Mouse (Mus musculus): ENCODE measurements around the gene Cox8b. TPM values are rescaled to one million over a fixed set of nuclear protein-coding genes. Genes with fewer than 3 reads are reported as not detected.
A peak's percentile ranks its signal among the peaks of the same experiment; 100 is the strongest.

Cox8b gene
- total RNA-seq (2021) = 1,000 to 10,000 TPM; 2,576 to 2,619 TPM

DNA sequence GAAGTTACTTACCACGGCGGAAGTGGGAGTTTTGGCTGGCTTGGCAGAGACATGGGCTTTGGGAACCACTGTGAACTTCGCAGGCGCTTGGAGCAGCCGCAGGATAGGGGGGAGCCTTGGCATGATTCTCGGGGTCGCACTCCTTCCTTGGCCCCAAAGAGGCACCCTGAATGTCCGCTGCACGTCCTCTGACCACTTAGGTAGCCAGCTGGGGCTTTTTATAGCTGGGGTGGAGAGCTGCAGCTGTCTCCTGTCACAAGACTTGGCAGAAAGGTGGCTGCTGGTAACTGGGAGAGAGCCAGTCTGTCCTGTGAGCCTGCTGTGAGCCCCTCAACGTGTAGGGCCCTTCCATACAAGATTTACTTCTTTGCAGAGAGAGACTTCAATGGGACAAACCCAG is at the start of gene Cox8b:
Gene Cox8b (minus strand): TSS at position 227 of the 400 bp plus-strand sequence.
- intact Hi-C loops (cut with DNase I) = no loop called here
- no peak for DNase-seq (ENCODE audit: low spot score)

DNA sequence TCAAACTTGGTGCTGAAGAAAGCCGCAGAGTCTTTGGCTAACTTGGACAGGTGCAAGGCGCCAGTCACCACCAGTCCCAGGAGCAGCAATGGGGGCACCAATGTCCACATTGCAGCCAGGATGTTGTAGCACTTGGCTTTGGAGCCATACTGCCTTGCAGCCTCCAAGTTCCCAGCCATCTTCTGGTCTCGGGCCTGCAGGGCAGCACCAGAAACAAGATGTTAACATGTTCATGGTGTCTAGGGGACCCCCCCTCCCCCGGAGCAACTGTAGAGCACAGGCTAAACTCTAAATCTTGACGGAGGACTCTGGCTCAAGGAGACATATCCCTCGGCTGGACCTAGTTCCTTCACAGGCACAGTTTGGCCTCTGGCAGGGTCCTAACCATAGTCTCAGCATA is 49.0 kb upstream of the Cox8b start:
- intact Hi-C loops (cut with DNase I) = no loop called here
- no peak for DNase-seq (ENCODE audit: low spot score)

DNA sequence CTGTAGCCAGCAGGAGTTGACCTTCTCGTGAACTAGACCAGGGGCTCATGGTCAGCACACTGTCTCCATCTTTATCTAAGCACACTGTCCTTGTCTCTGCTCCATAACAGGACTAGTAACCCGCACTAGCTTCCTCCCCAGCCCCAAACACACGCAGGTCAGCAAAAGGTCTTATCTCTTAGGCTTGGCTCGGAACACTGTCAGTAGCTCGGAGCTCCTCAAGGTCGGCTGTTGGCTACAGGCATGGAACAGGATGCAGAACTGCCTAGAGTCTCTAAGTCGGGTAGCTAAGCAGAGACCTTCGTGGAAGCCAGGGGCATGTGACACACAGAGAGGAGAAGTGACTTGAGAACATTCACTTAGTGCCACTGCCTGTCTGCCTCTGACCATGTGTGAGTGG is 47.9 kb upstream of the Cox8b start:
- DNase-seq (ENCODE audit: low spot score) = no peak
- intact Hi-C loops (cut with DNase I) = no loop called here

DNA sequence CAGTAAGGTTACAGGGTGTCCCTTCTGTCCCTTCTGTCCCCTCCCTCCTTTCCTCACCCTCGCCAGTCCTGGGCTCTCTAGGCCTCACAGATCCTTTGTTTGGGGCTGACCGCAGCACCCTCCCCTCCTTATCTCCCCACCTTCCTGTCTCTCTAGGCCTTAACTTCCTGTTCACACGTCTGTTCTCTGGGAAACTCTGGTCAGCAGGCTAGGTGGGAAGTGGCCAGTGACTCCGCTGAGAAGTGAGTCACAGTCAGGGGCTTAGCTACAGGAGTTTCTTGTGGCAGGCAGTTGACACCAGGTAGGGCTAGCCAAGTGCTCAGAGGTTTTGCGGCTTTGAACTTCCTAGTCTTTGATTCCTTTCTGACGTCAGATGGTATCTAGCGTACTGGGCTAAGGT is 46.7 kb upstream of the Cox8b start:
- DNase-seq (ENCODE audit: low spot score) = no peak
- intact Hi-C loops (cut with DNase I) = no loop called here

DNA sequence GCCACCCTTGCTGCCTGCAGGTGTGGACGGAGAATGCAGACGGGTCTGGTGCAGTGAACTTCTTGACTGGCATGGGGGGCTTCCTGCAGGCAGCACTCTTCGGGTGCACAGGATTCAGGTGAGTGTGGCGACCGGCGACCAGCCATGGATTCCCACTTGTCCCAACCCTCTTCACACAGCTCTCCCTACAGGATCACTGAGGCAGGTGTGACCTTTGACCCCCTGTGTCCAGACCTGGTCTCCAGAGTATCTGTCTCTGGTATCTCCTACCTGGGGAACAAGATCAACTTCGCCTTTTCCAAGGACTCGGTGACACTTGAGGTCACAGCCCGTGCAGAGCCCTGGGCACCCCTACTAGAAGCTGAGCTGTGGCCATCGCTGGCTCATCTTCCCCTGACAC is 46.1 kb upstream of the Cox8b start:
- no peak for DNase-seq (ENCODE audit: low spot score)

DNA sequence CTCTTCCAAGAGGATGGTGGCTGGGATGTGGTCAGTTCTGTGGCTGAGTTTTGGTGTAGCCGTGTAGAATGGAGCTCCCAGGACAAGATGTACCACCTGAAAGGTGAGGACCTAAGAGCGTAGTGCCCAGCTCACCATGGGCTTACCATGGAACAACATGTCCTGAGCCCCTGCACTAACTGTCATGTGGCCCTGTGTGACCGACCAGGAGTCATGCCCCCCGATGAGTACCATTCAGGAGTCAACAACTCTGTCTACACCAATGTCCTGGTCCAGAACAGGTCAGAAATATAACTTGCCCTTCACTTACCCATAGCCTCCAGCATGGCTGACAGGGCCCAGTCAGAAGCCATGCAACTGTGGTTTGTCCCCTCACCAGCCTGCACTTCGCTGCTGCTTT is 45.0 kb upstream of the Cox8b start:
- no peak for DNase-seq (ENCODE audit: low spot score)
- intact Hi-C loops (cut with DNase I) = no loop called here

More for the DNA sequence above, 46.1 kb upstream of the Cox8b start:
- intact Hi-C loops (cut with DNase I) = no loop called here

DNA sequence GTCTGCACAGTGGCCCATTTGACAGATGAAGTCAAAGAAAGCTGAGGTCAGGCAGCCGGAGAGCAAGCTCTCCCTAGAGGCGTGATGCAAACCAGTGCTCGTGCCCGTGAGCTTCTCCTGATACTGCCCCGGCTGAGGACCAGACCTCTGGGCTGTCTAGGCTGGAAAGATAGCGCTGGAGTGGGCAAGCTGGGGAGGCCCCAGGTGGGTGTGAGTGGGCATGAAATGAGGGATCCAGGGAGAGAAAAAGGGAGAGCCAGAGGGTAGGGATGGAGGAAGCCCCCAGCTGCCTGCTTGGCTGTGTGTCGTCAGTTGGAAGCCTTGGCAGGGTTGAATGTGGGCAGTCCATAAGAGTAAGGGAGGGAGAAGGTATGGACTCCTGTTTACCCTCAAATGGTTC is 44.0 kb upstream of the Cox8b start:
- no peak for DNase-seq (ENCODE audit: low spot score)
- intact Hi-C loops (cut with DNase I) = no loop called here

DNA sequence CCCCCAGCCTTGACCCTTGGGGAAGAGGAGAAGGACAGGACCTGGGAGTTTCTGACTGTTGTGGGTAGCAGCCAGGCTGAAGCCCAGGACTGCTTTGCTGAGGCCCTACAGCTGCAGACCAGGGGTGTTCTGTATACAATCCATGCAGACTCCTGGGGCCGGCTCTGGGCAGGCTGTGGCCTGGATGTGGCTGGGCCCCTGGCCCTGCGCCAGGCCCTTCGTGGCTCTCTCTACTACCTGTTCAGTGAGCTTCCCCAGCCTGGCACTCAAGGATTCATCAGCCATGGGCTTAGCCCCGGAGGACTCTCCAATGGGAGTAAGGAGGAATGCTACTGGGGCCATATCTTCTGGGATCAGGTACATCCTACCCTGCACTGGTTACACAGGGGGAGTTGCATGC is 43.1 kb upstream of the Cox8b start:
- DNase-seq (ENCODE audit: low spot score) = no peak
- intact Hi-C loops (cut with DNase I) = no loop called here

DNA sequence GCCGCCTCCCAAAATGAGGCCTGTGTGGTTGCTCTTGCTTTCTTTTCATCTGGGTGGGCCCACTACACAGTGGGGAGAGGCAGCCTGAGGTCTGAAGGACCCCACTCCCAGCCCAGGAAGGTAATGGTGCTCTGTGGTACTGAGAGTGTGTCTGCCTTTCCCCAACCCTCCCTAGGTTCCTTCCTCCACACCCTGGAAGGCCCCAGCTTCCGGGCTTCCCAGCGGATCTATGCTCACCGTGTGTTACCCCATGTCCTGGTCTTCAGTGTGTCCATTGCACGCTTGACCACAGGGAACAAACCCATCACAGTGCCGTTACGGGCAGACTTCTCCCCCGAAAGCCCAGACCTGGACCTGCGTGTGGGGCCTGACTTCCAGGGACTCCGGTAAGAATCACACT is 42.6 kb upstream of the Cox8b start:
- intact Hi-C loops (cut with DNase I) = no loop called here
- DNase-seq (ENCODE audit: low spot score) = no peak

DNA sequence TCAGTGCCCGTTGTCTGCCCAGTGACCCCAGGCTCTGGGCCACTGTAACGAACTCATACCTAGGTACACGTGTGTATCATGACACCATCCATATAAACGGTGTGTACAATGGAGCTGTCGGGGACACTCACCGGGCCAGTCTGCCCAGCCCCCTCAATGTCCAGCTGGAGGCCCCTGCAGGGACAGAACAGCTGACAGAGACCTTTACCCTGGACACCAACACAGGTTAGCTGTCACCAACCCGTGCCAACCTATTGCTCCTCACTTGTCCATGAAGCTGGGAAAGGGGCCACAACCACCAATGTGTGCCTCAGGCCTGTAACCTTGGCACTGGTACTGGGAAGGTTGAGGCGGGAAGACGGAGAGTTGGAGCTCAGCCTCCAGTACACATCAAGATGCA is 42.1 kb upstream of the Cox8b start:
- DNase-seq (ENCODE audit: low spot score) = no peak
- intact Hi-C loops (cut with DNase I) = no loop called here

DNA sequence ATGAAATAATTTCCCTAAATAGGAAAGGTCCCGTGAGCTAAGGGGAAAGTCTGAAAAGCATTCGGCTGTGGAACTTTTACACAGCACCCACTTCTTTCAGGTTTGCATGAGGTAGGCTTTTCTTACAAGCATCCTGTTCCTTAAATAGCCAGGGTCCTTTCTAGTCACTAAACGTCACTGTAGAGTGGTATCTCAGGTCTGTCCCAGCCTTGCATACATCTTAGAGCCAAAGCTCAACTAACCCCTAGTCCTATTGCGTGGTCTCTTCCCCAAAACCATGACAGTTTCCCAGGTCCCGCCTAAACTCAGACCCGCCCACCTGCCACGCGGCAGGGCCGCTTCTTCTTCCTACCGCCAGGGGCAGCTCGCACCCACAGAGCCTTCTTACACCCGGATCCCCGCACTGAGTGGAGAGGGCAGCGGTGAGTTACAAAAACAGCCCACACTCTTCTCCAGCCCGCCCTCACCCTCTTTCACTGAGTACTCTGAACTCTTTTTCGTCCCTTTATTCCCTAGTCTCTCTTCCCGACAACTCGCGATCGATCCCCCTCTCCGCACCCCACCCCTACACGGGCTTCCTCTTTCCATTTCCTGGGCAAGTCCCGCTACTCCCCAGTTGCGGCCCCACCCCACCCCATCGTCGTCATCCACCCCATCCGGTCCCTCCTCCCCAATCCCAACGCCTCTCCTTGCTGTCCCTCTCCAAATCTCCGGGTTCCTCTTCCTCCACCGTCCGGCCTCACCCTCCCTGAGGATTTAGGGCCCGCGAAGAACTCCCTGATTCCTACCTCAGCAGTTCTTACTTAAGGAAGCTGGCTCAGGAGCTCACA is 41.2 kb upstream of the Cox8b start, which contains the start of gene Pgghg:
Gene Pgghg (plus strand): TSS at position 170 of the 830 bp plus-strand sequence.
- intact Hi-C loops (cut with DNase I) = no loop called here
- peak; percentile 88 for DNase-seq (ENCODE audit: low spot score)

DNA sequence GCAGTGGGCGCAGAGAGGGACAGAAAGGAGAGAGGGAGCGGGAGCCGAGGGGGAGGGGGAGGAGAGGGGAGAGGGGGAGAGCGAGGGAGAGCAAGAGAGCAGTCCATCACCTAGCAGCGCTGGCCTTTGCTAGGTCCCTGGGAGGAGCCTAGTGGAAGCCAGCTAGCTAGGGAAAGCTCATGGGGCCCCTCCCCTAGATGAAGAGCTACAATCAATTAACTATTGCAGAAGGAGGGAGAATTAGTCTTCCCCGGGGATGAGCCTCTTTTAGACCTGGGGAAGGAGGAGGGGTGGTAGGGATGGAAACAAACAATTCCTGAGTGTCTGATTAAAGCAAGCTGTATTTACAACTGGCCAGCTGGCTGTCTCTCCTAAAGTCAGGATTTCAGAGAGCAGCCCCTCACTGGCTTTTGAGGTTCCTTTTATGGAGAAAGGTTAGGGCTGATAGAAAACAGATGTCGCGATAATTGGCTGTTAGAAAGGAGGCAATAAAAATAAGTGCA is 39.5 kb upstream of the Cox8b start:
- intact Hi-C loops (cut with DNase I) = no loop called here
- no peak for DNase-seq (ENCODE audit: low spot score)

DNA sequence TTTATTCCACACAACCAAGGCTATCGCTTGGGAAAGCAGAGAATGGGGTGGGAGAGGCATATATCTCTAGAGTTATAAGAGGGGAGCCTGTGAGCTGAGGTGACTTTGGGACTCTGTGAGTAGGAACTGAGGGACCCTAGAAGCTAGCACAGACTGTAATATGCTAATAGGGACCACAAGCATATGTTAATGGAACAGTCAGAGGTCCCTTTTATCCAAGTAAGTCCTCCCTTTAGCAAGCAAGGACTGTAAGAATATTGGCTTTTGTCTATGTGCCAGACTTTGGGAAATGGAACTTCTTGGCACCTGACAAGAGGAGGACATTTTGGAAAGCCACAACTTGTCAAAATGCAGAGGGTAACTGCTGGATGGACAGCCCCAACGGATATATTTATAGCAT is 38.6 kb upstream of the Cox8b start:
- intact Hi-C loops (cut with DNase I) = no loop called here
- no peak for DNase-seq (ENCODE audit: low spot score)

DNA sequence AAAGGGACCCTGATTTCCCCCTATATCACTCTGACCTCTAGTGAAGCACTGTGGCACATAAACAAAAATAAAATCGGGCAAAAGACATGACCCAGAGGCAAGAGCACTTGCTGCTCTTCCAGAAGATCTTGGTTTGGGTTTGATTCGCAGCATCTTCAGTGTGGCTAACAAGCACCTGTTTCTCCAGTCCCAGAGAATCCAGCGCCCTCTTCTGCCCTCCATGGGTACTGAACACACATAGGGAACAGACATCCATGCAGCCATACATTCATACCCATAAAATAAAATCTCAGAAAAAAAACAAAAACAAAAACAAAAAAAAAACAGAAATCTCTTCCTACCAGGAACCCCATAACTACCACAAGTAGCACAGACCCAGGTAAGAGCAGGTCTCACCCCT is 38.2 kb upstream of the Cox8b start:
- DNase-seq (ENCODE audit: low spot score) = no peak

DNA sequence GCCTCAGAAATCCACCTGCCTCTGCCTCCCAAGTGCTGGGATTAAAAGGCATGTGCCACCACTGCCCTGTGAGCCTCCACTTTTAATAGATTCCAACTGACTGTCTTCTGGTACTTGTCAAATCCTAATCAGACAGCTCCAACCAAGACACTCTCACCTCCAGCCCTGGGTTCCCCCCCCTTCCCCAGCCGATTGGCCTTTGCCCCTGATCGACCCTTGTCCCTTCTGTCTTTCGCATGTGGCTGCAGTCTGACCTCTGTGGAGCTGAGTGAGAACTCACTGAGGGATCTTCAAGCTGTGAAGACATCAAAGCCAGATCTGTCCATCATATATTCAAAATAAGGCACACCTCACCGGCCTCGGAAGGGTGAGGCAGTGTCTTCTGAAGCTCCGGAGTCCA is 26.9 kb upstream of the Cox8b start:
- intact Hi-C loops (cut with DNase I) = no loop called here
- no peak for DNase-seq (ENCODE audit: low spot score)

More for the DNA sequence above, 38.2 kb upstream of the Cox8b start:
- intact Hi-C loops (cut with DNase I) = no loop called here

DNA sequence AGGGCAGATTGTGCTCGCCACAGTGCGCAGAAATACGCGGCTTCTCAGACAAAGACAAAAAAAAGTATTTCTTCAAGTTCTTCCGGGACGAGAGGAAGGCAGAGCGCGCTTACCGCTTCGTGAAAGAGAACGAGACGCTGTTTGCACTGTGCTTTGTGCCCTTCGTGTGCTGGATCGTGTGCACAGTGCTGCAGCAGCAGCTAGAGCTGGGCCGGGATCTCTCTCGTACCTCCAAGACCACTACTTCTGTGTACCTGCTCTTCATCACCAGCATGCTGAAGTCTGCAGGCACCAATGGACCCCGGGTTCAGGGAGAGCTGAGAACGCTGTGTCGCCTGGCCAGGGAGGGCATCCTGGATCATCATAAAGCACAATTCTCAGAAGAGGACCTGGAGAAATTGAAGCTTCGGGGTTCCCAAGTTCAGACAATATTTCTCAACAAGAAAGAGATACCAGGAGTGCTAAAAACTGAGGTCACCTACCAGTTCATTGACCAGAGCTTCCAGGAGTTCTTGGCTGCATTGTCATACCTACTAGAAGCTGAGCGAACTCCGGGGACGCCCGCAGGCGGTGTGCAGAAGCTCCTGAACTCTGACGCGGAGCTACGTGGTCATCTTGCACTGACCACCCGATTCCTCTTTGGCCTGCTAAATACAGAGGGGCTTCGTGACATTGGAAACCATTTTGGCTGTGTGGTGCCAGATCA is 23.0 kb upstream of the Cox8b start:
- DNase-seq (ENCODE audit: low spot score) = no peak
- intact Hi-C loops (cut with DNase I) = no loop called here

DNA sequence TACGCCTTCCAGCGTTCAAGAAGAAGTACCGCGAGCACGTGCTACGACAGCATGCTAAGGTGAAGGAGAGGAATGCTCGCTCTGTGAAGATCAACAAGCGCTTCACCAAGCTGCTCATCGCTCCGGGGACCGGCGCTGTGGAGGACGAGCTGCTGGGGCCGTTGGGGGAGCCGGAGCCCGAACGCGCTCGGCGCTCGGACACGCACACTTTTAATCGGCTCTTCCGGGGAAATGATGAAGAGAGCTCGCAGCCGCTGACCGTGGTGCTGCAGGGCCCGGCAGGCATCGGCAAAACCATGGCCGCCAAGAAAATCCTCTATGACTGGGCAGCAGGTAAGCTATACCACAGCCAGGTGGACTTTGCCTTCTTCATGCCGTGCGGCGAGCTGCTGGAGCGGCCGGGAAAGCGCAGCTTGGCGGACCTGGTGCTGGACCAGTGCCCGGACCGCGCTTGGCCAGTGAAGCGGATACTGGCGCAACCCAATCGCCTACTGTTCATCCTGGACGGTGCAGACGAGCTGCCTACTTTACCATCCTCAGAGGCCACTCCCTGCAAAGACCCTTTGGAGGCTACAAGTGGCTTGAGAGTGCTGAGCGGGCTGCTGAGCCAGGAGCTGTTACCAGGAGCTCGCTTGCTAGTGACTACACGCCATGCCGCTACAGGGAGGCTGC is 22.3 kb upstream of the Cox8b start:
- intact Hi-C loops (cut with DNase I) = no loop called here

DNA sequence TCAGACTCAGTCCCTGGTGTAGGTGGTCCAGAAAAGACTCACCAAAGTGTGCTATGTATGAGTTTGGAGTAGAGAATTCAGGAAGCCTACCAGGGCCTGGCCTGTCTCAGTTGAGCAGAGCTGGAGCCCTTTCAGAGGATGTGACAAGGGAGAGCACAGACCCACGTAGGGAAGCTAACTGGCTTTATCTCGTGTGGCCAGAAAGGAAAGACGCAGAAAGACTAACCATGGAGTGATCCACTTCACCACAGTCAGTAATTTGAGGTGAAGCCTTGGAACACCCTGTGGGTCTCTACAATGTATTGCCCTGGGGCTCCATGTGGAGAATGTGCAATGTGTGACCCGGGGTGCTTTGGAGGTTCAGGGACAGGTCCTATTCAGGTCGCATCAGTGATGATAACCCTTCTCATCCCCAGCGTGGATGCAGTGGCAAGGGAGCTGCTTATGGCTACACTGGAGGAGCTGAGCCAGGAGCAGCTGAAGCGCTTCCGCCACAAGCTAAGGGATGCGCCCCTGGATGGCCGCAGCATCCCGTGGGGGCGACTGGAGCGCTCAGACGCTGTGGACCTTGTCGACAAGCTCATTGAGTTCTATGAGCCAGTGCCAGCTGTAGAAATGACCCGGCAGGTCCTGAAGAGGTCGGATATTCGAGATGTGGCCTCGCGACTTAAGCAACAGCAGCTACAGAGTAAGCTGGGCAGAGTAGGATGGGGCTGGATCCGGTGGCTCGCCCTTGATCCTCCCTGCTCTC is 21.2 kb upstream of the Cox8b start:
- intact Hi-C loops (cut with DNase I) = no loop called here

More for the DNA sequence above, 22.3 kb upstream of the Cox8b start:
- no peak for DNase-seq (ENCODE audit: low spot score)

DNA sequence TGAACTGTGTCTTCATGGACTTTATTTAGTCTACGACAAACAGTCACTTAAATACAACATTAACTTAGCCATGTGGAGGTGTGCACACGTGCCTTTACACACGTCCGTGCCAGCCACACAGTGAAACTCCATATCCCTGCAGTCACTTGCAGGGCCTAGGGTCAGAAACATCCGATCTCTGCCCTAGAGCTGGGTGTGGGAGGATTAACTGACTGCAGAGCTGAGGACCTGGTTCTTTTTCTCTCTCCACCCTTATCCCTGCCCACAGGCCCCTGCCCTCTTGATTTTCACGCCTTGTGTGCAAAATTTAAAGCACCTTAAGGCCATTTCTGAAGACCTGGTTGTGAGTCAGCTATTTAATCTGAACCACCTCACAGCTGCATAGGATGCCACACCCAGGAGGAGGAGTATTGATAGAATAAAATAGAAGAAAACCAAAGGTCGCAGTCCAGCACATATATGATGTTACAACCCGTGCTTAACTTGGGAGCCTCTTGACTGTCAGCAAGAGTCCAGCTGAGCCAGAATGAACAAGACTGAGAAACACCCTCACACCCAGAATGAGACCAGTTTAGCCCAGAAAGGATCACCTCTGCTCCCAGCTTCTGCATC is 20.3 kb upstream of the Cox8b start, which contains the start of gene Nlrp6:
Gene Nlrp6 (plus strand): TSS at position 485 of the 612 bp plus-strand sequence.
- DNase-seq (ENCODE audit: low spot score) = no peak
- intact Hi-C loops (cut with DNase I) = no loop called here

More for the DNA sequence above, 21.2 kb upstream of the Cox8b start:
- DNase-seq (ENCODE audit: low spot score) = no peak
